Mouse (Mus musculus): ENCODE measurements around the gene Sacm1l. TPM values are rescaled to one million over a fixed set of nuclear protein-coding genes. Genes with fewer than 3 reads are reported as not detected.

The Sacm1l gene
- polyA plus RNA-seq, 1 experiment from 2014 or later, result 43.9 TPM

DNA sequence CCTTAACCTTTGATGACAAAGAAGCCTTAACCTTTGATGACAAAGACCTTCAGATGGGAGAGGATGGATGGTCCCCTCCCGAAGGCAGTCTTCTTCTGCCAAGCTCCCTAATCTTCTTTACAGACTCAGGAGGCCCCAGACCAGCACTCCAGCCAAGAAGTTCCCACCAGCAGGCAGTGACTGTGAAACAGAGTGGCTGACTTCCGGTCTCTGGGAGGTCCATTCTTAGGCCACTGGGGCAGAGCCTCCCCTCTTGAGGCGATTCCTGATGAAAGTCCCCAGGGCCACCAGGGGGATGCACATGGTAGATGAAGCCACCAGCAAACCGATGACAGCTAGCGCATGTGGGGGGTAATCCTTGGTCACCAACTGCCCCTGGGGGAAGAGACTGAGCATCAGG lies 107.2 kb downstream of the Sacm1l start:
- Histone ChIP-seq H3K27me3 (peaks cover 3% of the 10 kb centered on the region; the same call in 1 of the 2 replicates), H3K4me1 (replicated peaks) (peaks cover 3% of the 10 kb centered on the region; the same call in 1 of the 2 replicates), H3K4me3 (no peak overlapping the region), H3K36me3 (no peaks in the 10 kb centered on the region), H3K9me3 (replicated peaks) (no peaks in the 10 kb centered on the region), H3K27ac (no peak overlapping the region), H3K9ac (no peak overlapping the region), H3K4me2 (no peak overlapping the region)
- ATAC-seq (replicated peaks; ENCODE audit: insufficient number of reproducible peaks, insufficient read depth, low FRiP score, low read depth), result no peak
- WGBS, result 53% methylated on average over 5 of the region's 5 CpGs

DNA sequence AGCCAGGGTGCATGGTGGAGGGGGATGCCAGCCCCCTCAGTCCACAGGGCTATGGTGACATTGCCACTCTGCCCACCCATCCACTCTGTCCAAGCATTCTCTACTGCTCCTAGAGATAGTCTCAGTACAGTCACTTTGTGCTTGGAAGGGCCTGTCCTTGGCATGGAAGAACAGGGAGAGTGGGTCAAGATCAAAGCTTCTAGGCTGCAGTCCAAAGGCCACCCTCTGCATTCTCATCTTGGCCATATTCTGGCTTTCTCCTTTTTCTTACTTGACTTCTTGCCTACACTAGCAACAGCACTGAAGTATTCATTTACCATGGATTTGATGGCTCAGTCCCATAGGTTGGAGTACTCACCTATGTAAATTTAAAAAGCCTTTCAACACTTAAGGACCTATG lies 108.7 kb downstream of the Sacm1l start:
- H3K36me3 ChIP-seq, result no peaks in the 10 kb centered on the region
- peaks cover 3% of the 10 kb centered on the region; the same call in 1 of the 2 replicates for H3K27me3 ChIP-seq
- ATAC-seq (replicated peaks; ENCODE audit: insufficient number of reproducible peaks, insufficient read depth, low FRiP score, low read depth), result no peak
- H3K9ac ChIP-seq, result no peak overlapping the region
- peaks cover 3% of the 10 kb centered on the region; the same call in 1 of the 2 replicates for H3K4me1 ChIP-seq (replicated peaks)
- H3K27ac ChIP-seq, result no peak overlapping the region
- no peak overlapping the region for H3K4me2 ChIP-seq
- no peak overlapping the region for H3K4me3 ChIP-seq
- H3K9me3 ChIP-seq (replicated peaks), result no peaks in the 10 kb centered on the region

DNA sequence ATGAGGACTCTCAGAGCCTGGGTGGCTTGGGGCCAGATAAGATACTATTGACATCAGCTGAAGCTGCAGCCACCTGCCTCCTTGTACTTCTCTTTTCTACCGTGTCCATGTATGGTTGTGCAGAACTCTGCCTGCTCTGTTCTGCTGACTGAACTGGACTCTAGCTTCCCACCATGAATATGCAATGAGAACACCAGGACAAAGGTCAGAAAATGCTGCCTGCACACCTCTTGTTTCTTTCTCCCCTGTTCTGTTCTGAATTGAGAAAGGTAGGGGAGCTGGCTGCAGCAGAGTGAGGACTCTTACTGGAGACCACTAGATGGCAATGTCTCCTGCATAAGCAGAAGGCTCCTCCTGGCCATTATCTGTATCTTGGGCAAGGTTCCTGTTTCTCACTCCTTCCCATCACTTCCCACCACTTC lies 109.1 kb downstream of the Sacm1l start:
- no peak for ATAC-seq (replicated peaks; ENCODE audit: insufficient number of reproducible peaks, insufficient read depth, low FRiP score, low read depth)
- 62% methylated on average over 1 of the region's 1 CpGs for WGBS
- H3K4me1 ChIP-seq (replicated peaks), result peaks cover 3% of the 10 kb centered on the region; the same call in 1 of the 2 replicates
- no peak overlapping the region for H3K9ac ChIP-seq
- peaks cover 3% of the 10 kb centered on the region; the same call in 1 of the 2 replicates for H3K27me3 ChIP-seq
- H3K27ac ChIP-seq, result no peak overlapping the region
- no peaks in the 10 kb centered on the region for H3K9me3 ChIP-seq (replicated peaks)
- no peak overlapping the region for H3K4me3 ChIP-seq
- H3K36me3 ChIP-seq, result no peaks in the 10 kb centered on the region
- no peak overlapping the region for H3K4me2 ChIP-seq

GRCm38 (mm10) chr9:123640106-123640505 lies 110.5 kb downstream of the Sacm1l start:
- H3K4me2 ChIP-seq, result no peak overlapping the region
- 77% methylated on average over 1 of the region's 1 CpGs for WGBS
- ATAC-seq (replicated peaks; ENCODE audit: insufficient number of reproducible peaks, insufficient read depth, low FRiP score, low read depth), result no peak
- H3K27ac ChIP-seq, result no peak overlapping the region
- H3K36me3 ChIP-seq, result no peaks in the 10 kb centered on the region
- H3K9ac ChIP-seq, result no peak overlapping the region
- no peaks in the 10 kb centered on the region for H3K9me3 ChIP-seq (replicated peaks)
- H3K27me3 ChIP-seq, result peaks cover 3% of the 10 kb centered on the region; the same call in 1 of the 2 replicates
- H3K4me1 ChIP-seq (replicated peaks), result peaks cover 3% of the 10 kb centered on the region; the same call in 1 of the 2 replicates
- no peak overlapping the region for H3K4me3 ChIP-seq

Other genes starting within 250 kb of the Sacm1l start
- 783 and 885 TPM in 2 replicates for gene Lars2, start 162.8 kb upstream of the Sacm1l start, polyA plus RNA-seq (2015; fragmentation: Nextera tagmentation; extraction: Ambion mirVana)
- 50.3 and 56.1 TPM in 2 replicates for gene Limd1, start 51.1 kb upstream of the Sacm1l start, polyA plus RNA-seq (2015; fragmentation: Nextera tagmentation; extraction: Ambion mirVana)
- gene Slc6a20b, start 102.8 kb downstream of the Sacm1l start, polyA plus RNA-seq (2015; fragmentation: Nextera tagmentation; extraction: Ambion mirVana), result 0.13 TPM in 2 replicates
- 0.29 and 1.1 TPM in 2 replicates for gene Ccr9, start 148.7 kb downstream of the Sacm1l start, polyA plus RNA-seq (2015; fragmentation: Nextera tagmentation; extraction: Ambion mirVana)
- not detected in 2 replicates for gene Slc6a20a, start 149.1 kb downstream of the Sacm1l start, polyA plus RNA-seq (2015; fragmentation: Nextera tagmentation; extraction: Ambion mirVana)
- gene Lztfl1, start 187.9 kb downstream of the Sacm1l start, polyA plus RNA-seq (2015; fragmentation: Nextera tagmentation; extraction: Ambion mirVana), result 26.7 and 35.4 TPM in 2 replicates